Mouse (Mus musculus) embryonic facial prominence, embryonic 14.5 days (tissue): ENCODE results near the gene Add1. TPM values are rescaled to one million over a fixed set of nuclear protein-coding genes. Genes with fewer than 3 reads are reported as not detected.

Source experiments
- ATAC-seq: fragments of 200-750 bp; cut with Nextera tagmentation; 2 replicates; pipeline ENCODE4 v1.8.0; 2017; ENCODE audit warnings: low read depth, moderate number of reproducible peaks, moderate TSS enrichment
- DNase-seq: peaks from one replicate; pipeline ENCODE4 v3.0.0-alpha.2; 2015; ENCODE audit warnings: low spot score
- H3K27ac ChIP-seq: fragments of 300-500 bp; sonication (generic); replicated peaks from 2 replicates; pipeline ENCODE4 v1.5.1; 2014; ENCODE audit warnings: low read depth, mild to moderate bottlenecking, low read length, moderate library complexity
- H3K27me3 ChIP-seq: fragments of 300-500 bp; sonication (generic); replicated peaks from 2 replicates; pipeline ENCODE4 v1.6.1; 2014; ENCODE audit warnings: low read length; ENCODE audit not compliant: control insufficient read depth, insufficient read depth
- H3K36me3 ChIP-seq: fragments of 300-500 bp; sonication (generic); 2 replicates; pipeline ENCODE4 v1.6.1; 2014; ENCODE audit warnings: low read length, mixed read lengths; ENCODE audit not compliant: control insufficient read depth, insufficient read depth
- H3K4me1 ChIP-seq: fragments of 300-500 bp; sonication (generic); 2 replicates; pipeline ENCODE4 v1.6.1; 2014; ENCODE audit warnings: antibody characterized with exemption, low read length; ENCODE audit not compliant: control insufficient read depth, insufficient read depth
- H3K4me2 ChIP-seq: fragments of 300-500 bp; sonication (generic); 2 replicates; pipeline ENCODE4 v1.6.1; 2014; ENCODE audit warnings: low read depth, mild to moderate bottlenecking, low read length, moderate library complexity, mixed read lengths
- H3K4me3 ChIP-seq: fragments of 300-500 bp; sonication (generic); 2 replicates; pipeline ENCODE4 v1.5.1; 2014; ENCODE audit warnings: low read depth, mild to moderate bottlenecking, low read length
- H3K9ac ChIP-seq: fragments of 300-500 bp; sonication (generic); 2 replicates; pipeline ENCODE4 v1.6.1; 2014; ENCODE audit warnings: low read depth, mild to moderate bottlenecking, low read length, moderate library complexity, mixed read lengths
- H3K9me3 ChIP-seq: fragments of 300-500 bp; sonication (generic); 2 replicates; pipeline ENCODE4 v1.6.1; 2016; ENCODE audit warnings: low read length; ENCODE audit not compliant: control insufficient read depth
- WGBS: fragments of 180-500 bp; shearing (Covaris S2); extraction: QIAGEN DNeasy Blood & Tissue Kit; methylation state at CpG from one replicate; pipeline ENCODE4 v1.1.7; 2014; 5-methylcytosine and 5-hydroxymethylcytosine counted together
- microRNA-seq: library from miRNA; unstranded; fragments of <30 nt; microRNA quantifications from one replicate; pipeline ENCODE4, GENCODE M21; 2016; ENCODE audit warnings: borderline number of aligned reads
- polyA plus RNA-seq: library from polyadenylated mRNA; unstranded; fragments of >200 nt; fragmentation: Nextera tagmentation; extraction: Ambion mirVana; gene quantifications from 2 replicates; pipeline ENCODE4 v1.2.1, GENCODE M21; 2014

The Add1 gene
- polyA plus RNA-seq, 1 experiment from 2014 or later: 190 TPM

- peaks cover 24% of the 10 kb centered on the region for H3K36me3 ChIP-seq
- H3K4me3 ChIP-seq: peak within 1 kb of the TSS; percentile 75
- under 1% methylated on average over 59 of the region's 60 CpGs for WGBS
- H3K4me1 ChIP-seq: peaks cover 5% of the 10 kb centered on the region; the same call in 1 of the 2 replicates
- DNase-seq: peak; percentile 100
- H3K27ac ChIP-seq: peak within 1 kb of the TSS; percentile 91
- peak within 1 kb of the TSS; percentile 59 for H3K4me2 ChIP-seq
- no peaks in the 10 kb centered on the region for H3K27me3 ChIP-seq
- no peaks in the 10 kb centered on the region for H3K9me3 ChIP-seq
- H3K9ac ChIP-seq: peak within 1 kb of the TSS; percentile 76
- ATAC-seq: peak; percentile 100
These were observed 86.5 kb downstream of the Add1 start, which contains the start of the genes Nop14 and Grk4 for GRCm38 (mm10) chr5:34659686-34660590. Gene Nop14 (minus strand): TSS chr5:34660148. Gene Grk4 (plus strand): TSS chr5:34660379.

GRCm38 (mm10) chr5:34660591-34661130, 87.2 kb downstream of the Add1 start:
- no peaks in the 10 kb centered on the region for H3K27me3 ChIP-seq
- H3K36me3 ChIP-seq: peaks cover 16% of the 10 kb centered on the region
- WGBS: 1% methylated on average over 55 of the region's 57 CpGs
- peak overlapping the region; percentile 91 for H3K27ac ChIP-seq
- DNase-seq (peak; percentile 36), ATAC-seq (no peak)
- H3K9me3 ChIP-seq: no peaks in the 10 kb centered on the region
- peak overlapping the region; percentile 75 for H3K4me3 ChIP-seq
- peak overlapping the region; percentile 71 for H3K9ac ChIP-seq
- H3K4me1 ChIP-seq: peaks cover 5% of the 10 kb centered on the region; the same call in 1 of the 2 replicates
- peak overlapping the region; percentile 59 for H3K4me2 ChIP-seq

- Histone ChIP-seq H3K4me2 (no peak overlapping the region), H3K4me3 (no peak overlapping the region), H3K36me3 (peaks cover 6% of the 10 kb centered on the region; the same call in 1 of the 2 replicates), H3K9ac (no peak overlapping the region), H3K9me3 (no peaks in the 10 kb centered on the region), H3K4me1 (peaks cover 5% of the 10 kb centered on the region; the same call in 1 of the 2 replicates), H3K27ac (no peak overlapping the region), H3K27me3 (no peaks in the 10 kb centered on the region)
- ATAC-seq (no peak), DNase-seq (no peak)
- WGBS: 83% methylated on average over 4 of the region's 4 CpGs
These were observed 88.4 kb downstream of the Add1 start for GRCm38 (mm10) chr5:34661909-34662308.

GRCm38 (mm10) chr5:34663231-34663630, 89.8 kb downstream of the Add1 start:
- no peak overlapping the region for H3K4me3 ChIP-seq
- H3K36me3 ChIP-seq: no peaks in the 10 kb centered on the region
- no peaks in the 10 kb centered on the region for H3K9me3 ChIP-seq
- DNase-seq (no peak), ATAC-seq (no peak)
- H3K27me3 ChIP-seq: no peaks in the 10 kb centered on the region
- WGBS: 92% methylated on average over 2 of the region's 2 CpGs
- no peak overlapping the region for H3K4me2 ChIP-seq
- no peak overlapping the region for H3K27ac ChIP-seq
- peaks cover 5% of the 10 kb centered on the region; the same call in 1 of the 2 replicates for H3K4me1 ChIP-seq
- no peak overlapping the region for H3K9ac ChIP-seq

GRCm38 (mm10) chr5:34669493-34669892, 96.0 kb downstream of the Add1 start:
- ATAC-seq: no peak
- Histone ChIP-seq H3K4me1 (no peaks in the 10 kb centered on the region), H3K4me2 (no peak overlapping the region), H3K27me3 (no peaks in the 10 kb centered on the region), H3K27ac (no peak overlapping the region), H3K9me3 (no peaks in the 10 kb centered on the region), H3K36me3 (0 out of 2 replicates have a peak, but pooled peaks cover 7% of the 10 kb centered on the region), H3K4me3 (no peak overlapping the region), H3K9ac (no peak overlapping the region)
- 83% methylated on average over 2 of the region's 2 CpGs for WGBS
- DNase-seq: no peak

GRCm38 (mm10) chr5:34670280-34670679, 96.8 kb downstream of the Add1 start:
- Histone ChIP-seq H3K4me3 (no peak overlapping the region), H3K27me3 (no peaks in the 10 kb centered on the region), H3K4me2 (no peak overlapping the region), H3K9me3 (no peaks in the 10 kb centered on the region), H3K27ac (no peak overlapping the region), H3K36me3 (0 out of 2 replicates have a peak, but pooled peaks cover 7% of the 10 kb centered on the region), H3K4me1 (no peaks in the 10 kb centered on the region), H3K9ac (no peak overlapping the region)
- no peak for DNase-seq
- WGBS: 82% methylated on average over 4 of the region's 4 CpGs
- no peak for ATAC-seq

Small RNA genes lying within 50 kb of the gene (microRNA-seq; reads per million reads assigned to microRNA genes)
- 0.50 reads per million for gene Mir7036b

Other genes with a start within 250 kb of the Add1 start
- gene Rnf4, start 237.4 kb upstream of the Add1 start, polyA plus RNA-seq: 147 and 162 TPM in 2 replicates
- gene Fam193a, start 203.7 kb upstream of the Add1 start, polyA plus RNA-seq: 15.2 and 15.7 TPM in 2 replicates
- 14.8 and 16.0 TPM in 2 replicates for gene Tnip2, start 59.7 kb upstream of the Add1 start, polyA plus RNA-seq
- gene Sh3bp2, start 47.8 kb upstream of the Add1 start, polyA plus RNA-seq: 8.7 and 10.1 TPM in 2 replicates
- gene Mfsd10, start 63.5 kb downstream of the Add1 start, polyA plus RNA-seq: 117 and 124 TPM in 2 replicates
- gene Nop14, start 86.5 kb downstream of the Add1 start, polyA plus RNA-seq: 22.7 and 24.6 TPM in 2 replicates
- gene Grk4, start 86.7 kb downstream of the Add1 start, polyA plus RNA-seq: 2.2 and 2.3 TPM in 2 replicates
- 13.1 and 13.7 TPM in 2 replicates for gene Htt, start 188.1 kb downstream of the Add1 start, polyA plus RNA-seq